Mouse (Mus musculus) ES-Bruce4 (cell line): ENCODE results near the gene Cpne5.

Experiments
- CTCF ChIP-seq: IDR thresholded peaks from one replicate; pipeline ENCODE4 v1.8.1; 2011; ENCODE audit warnings: low read depth, low read length
- POLR2A ChIP-seq: IDR thresholded peaks from one replicate; pipeline ENCODE4 v1.8.1; 2011; ENCODE audit warnings: low read length; ENCODE audit not compliant: insufficient read depth

- TF ChIP-seq POLR2A (no peak), CTCF (no peak)
These were observed 121.9 kb downstream of the Cpne5 start for GRCm38 (mm10) chr17:29116023-29116422.
